Mouse (Mus musculus) A20 (cell line): ENCODE measurements at regions not wholly inside any gene's neighbourhood (a gene's known extent, or its start where the extent isn't known, plus 50 kb on each side); places are given as distances from the start of the nearest gene placed in this dataset.
A peak's percentile ranks its signal among the peaks of the same experiment; 100 is the strongest.

ENCODE experiments used
- DNase-seq: peaks from one replicate; pipeline ENCODE4 v3.0.0-alpha.2; 2011; ENCODE audit warnings: low read depth, low spot score

DNA sequence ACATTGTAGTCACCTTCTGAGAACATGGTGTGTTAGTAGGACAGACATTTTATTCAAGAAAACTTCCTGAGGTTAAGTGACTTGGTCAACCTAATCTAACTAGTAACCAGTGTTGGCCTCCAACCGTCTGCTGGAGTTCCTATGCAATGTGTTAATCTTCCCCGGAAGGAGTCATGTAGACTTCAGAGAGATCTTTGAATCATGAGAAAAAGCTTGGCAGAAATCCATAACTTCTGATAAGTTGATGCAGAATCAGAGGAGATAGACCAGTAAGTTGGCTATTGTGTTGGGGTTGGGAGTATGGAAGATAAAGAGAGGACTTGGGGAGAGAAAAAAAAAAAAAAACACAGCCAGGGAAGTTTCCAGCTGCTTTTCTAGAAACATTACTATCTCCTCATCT is 1424.9 kb upstream of the A1bg start:
- no peak for DNase-seq

DNA sequence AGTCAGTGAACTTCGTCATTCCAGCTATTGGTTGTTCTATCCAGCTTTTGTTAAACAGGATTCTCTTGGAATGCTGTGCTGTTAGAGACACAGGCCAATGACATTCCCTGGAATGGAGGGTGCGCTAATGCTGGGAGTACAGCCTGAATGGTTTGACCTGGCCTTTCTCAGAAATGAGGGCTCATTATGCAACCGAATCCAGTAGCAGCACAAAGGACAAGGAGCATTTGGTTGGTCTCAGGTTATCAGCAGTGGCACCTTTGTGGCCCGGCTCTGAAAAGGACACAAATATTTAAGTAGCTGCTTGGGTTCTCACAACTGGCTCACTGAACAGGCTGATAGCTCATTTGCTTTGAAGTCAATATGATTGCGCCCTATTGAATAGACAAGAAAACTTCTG is 1423.1 kb upstream of the A1bg start:
- DNase-seq = no peak

GRCm38 (mm10) chr15:62336454-62337284 is 1413.9 kb upstream of the A1bg start:
- DNase-seq = no peak

DNA sequence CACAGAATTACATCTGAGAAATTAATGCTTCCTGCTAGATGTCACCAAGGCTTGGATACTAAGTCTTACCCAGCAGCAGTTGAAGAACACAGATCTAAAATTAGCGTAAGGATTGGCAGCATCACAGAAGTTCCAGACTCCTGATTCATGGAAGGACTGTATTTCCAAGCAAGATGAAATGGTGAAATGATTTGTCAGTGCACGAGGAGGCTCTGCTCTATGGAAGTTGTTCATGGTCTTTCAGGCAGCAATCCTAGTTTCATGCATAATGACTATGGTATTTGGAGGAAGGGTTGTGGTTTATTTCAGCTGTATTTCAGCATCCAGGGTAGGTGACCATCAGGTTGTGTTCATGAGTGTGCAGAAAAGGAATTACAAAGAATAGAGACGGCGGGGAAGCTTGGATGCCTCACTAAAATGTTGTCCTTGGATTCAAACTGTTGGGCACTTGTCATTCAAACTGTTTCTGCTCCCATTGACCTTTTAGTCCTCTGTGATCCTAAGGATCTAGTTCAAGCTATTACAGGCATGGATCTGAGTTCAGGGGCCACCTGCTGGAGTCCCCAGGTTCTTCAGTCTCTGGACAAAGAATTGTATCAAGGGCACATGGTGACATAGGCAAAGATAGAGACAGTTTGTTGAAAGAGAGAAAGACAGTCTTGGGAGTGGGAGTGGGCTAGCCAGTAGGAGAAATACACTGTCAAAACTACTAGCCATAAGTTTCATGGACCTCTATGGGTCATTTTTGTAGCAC is 1411.6 kb upstream of the A1bg start:
- DNase-seq = no peak

- no peak for DNase-seq
Observed at GRCm38 (mm10) chr15:62332129-62332528, 1409.3 kb upstream of the A1bg start.

DNA sequence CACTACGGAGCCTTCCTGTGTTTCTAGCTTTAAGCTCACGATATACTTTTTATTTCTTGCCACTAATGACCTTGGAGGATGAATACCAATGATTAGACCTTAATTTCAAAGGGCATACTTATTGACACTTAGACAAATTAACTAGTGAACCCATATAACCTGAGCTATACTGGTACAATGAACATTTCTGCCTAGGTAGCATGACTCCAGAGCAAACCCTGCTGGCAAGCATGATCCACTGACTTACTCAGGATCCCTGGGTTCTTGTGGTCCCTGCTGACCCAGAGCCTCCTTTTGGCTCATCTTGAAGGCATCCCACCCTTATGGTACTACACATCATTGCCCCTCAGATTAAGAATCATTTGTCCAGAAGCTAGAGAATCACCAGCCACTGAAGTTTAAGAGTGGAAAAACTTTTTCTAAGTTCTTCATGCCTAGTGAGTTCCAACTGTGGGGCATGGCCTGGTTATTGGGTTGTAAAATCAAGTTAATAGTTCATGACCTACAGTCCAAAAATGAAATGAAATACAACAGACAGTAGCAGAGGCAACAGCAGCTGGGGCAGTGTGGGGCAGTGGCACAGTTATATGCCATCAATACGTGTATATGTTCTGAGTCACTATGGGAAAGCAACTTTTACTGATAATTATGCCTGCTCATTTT is 1408.5 kb upstream of the A1bg start:
- DNase-seq = peak; percentile 49

- peak; percentile 56 for DNase-seq
Observed at GRCm38 (mm10) chr15:62328920-62329319, 1406.1 kb upstream of the A1bg start.

- DNase-seq = no peak
Observed at GRCm38 (mm10) chr15:62328305-62328881, 1405.6 kb upstream of the A1bg start.

GRCm38 (mm10) chr15:62327481-62327880 is 1404.7 kb upstream of the A1bg start:
- peak; percentile 85 for DNase-seq

GRCm38 (mm10) chr15:62326524-62326923 is 1403.7 kb upstream of the A1bg start:
- DNase-seq = no peak

DNA sequence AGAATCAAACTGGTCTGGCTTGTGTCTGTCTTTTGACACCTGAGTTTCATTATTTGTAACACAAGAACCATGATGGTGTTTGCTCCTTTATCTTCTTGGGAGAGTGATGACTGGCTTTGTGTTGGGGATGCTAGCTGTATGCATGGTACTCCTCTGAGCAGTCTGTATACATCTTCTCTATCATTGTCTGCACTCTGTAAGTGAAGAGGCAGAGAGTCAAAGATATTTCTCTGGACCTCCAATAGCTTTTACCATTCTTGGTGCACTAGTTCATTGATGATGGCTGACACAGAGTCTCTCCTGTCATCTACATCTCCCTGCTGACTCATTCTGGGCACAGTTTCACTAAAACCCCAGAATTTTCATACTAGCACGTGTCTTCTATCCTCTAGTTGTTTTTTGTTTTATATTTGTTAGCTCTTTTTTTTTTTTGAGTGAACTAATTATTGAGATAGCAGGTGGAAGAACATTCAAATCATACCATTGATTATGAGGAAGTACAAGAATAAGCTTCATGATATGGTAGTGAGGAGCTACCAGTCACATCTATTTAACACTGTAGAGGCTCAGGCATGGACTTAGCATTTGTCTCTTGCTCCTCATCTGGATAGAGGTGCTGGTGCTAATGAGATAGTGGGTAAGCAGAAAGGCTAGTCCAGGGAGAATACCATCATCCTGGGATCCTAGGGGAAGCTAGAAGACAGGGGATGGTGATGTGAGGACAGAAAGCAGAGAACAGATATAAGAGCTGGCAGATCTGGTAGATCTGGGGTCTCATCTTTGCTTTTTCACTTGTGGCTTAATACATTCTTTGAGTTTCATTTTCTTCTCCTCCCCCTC is 1402.9 kb upstream of the A1bg start:
- peak; percentile 98 for DNase-seq

GRCm38 (mm10) chr15:62320966-62321365 is 1398.2 kb upstream of the A1bg start:
- peak; percentile 35 for DNase-seq

- peak; percentile 43 for DNase-seq
Observed at GRCm38 (mm10) chr15:62314449-62314848, 1391.6 kb upstream of the A1bg start.

DNA sequence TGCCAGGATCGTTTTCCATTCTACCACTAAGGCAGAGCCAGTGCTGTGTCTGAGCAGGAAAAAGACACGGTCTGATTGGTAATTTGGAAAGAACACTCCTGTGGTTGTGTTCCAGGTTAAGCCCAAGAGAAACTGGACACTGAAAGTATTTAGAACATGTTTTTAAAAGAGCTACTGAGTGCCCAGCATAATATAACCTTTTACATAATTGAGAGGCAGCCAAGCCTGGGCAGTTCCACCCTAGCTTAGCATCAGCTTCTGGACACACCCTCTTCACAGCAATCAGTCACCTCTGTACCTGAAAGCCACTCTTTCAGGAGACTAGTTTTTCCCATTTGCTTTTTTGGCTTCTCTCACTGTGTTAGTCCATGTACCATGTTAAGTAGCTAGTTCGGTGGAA is 1379.4 kb upstream of the A1bg start:
- DNase-seq = no peak

DNA sequence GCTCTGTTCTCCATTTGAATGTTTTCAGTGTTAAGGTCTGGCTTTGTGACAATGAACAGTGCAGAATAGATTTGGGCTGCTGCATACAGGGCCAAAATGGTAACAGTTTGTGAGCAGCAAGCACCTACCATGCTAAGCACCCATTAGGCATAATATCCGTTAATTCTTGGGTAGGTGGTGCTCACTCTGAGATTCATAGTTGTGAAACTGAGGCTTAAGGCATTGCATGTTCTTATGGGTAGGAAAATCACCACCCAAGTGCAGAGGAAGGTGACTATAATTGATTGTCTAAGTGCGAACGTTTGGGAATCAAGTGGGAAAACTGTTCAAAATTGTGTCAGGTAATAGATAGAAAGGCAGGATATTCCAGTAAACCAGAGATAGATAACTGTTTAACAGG is 1378.8 kb upstream of the A1bg start:
- no peak for DNase-seq

GRCm38 (mm10) chr15:62297138-62297537 is 1374.3 kb upstream of the A1bg start:
- DNase-seq = peak; percentile 41

- DNase-seq = no peak
Observed at GRCm38 (mm10) chr15:62295233-62295927, 1372.6 kb upstream of the A1bg start.

DNA sequence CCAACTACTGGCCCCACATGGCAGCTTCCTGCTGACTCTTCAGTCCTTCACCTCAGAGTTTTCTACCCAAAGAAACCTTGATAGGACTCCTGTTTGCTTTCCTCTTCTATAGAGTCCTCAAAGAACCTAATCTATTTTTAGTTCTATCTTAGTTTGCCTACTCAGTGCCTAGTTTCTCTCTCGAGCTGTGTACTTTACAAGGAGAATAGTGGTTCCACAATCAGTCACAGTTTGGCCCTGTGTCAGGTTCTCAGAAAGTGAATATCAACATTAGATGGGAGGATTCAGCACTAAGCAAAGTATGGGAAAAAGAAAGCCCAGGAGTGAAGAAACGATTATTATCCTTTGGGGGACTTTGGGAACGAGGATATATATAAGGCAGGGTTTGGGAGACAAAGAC is 1372.0 kb upstream of the A1bg start:
- DNase-seq = no peak

DNA sequence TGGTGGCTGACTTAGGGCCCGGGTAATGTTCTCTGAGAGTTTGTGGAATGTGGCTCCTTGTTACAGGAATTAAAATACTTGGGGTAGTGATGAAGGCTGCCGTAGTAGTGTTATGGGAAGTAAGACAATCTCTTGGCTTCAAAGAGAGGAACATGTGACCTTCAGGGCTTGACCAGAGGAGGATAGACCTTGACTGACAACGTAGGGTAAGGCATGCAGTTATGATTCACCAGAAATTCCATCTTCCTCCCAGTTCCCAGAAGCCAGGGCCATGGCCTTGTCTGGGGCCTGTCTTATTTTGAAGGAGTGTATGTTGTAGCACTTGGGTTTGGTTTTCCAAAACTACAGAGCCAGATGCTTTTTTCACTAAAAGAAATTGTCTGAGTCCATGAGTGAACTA is 1370.1 kb upstream of the A1bg start:
- no peak for DNase-seq

- DNase-seq = no peak
Observed at GRCm38 (mm10) chr15:62290687-62291086, 1367.9 kb upstream of the A1bg start.
